Mouse (Mus musculus): ENCODE measurements around the gene Tmem132c.

DNA sequence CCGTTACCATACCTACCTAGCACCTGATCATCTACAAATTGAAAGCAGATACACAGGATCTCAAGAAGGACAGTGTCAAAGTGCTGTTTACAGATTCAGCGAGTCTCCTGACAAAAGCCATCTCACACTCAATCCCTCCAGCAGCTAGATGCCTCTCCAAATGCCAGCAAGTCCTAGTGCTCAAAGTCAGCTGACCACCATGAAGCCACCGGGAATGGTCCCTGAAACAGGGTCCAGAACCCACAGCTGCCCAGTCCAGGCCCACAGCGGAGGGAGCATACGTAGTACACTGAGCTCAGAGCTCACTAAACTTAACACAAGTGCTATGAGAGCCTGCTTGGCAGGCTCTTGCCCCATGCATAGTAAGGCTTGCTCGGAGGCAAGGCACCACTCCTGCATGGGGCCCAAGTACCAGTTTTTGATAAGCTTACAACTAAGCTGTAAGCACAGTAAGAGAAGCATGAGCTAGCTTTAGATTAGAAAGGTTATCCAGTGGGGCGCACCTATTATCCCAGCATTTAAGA lies 367.6 kb downstream of the Tmem132c start:
- no peak for TF ChIP-seq POLR2A (IDR thresholded peaks at IDR 0.05; ENCODE audit: extremely low read depth, insufficient read depth, low read length)
- TF ChIP-seq CTCF (IDR thresholded peaks at IDR 0.05; ENCODE audit: low read depth, low read length): no peak
